Mouse (Mus musculus): ENCODE results near the gene Xkr8.

DNA sequence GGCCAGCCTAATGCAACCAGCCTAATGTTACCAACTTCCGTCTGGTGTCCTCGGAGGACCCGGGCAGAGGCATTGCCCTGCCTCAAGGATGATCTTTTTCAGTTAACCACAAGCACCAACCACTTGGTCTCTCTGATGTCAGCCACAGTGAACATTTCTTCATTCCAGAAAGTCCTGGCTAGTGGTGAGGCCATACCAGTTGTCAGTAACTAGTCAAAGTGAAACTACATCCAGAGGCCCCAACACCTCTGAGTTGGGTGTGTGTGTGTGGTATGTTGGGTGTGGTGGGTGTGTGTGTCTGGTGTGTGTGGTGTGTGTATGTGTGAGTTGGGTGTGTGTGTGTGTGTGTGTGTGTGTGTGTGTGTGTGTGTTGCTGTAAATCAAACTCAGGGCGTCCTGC lies 16.4 kb upstream of the Xkr8 start:
- TF ChIP-seq CTCF (IDR thresholded peaks at IDR 0.05; ENCODE audit: borderline replicate concordance, control insufficient read depth, extremely low read depth, insufficient read depth, low read length, poor library complexity), result no peak
- TF ChIP-seq POLR2A (IDR thresholded peaks at IDR 0.05; ENCODE audit: control insufficient read depth, extremely low read depth, insufficient read depth, low read length, poor library complexity), result no peak
